Mouse (Mus musculus) forebrain, embryonic 16.5 days (tissue): ENCODE results near the gene Cmah. TPM values are rescaled to one million over a fixed set of nuclear protein-coding genes. Genes with fewer than 3 reads are reported as not detected.

Source experiments
- ATAC-seq: fragments of 200-750 bp; cut with Nextera tagmentation; 2 replicates; pipeline ENCODE4 v1.8.0; 2017; ENCODE audit warnings: mild to moderate bottlenecking, moderate library complexity
- H3K27ac ChIP-seq: fragments of 300-500 bp; sonication (generic); 2 replicates; pipeline ENCODE4 v1.5.1; 2014; ENCODE audit warnings: low read length, control low read depth
- H3K27me3 ChIP-seq: fragments of 300-500 bp; sonication (generic); replicated peaks from 2 replicates; pipeline ENCODE4 v1.6.1; 2014; ENCODE audit warnings: low read length; ENCODE audit not compliant: control insufficient read depth, insufficient read depth
- H3K36me3 ChIP-seq: fragments of 300-500 bp; sonication (generic); 2 replicates; pipeline ENCODE4 v1.6.1; 2014; ENCODE audit not compliant: control insufficient read depth, insufficient read depth
- H3K4me1 ChIP-seq: fragments of 300-500 bp; sonication (generic); replicated peaks from 2 replicates; pipeline ENCODE4 v1.6.1; 2014; ENCODE audit warnings: low read length; ENCODE audit not compliant: control insufficient read depth, insufficient read depth
- H3K4me2 ChIP-seq: fragments of 300-500 bp; sonication (generic); 2 replicates; pipeline ENCODE4 v1.6.1; 2014; ENCODE audit warnings: mild to moderate bottlenecking, low read length, control low read depth
- H3K4me3 ChIP-seq: fragments of 300-500 bp; sonication (generic); replicated peaks from 2 replicates; pipeline ENCODE4 v1.5.1; 2014; ENCODE audit warnings: mild to moderate bottlenecking, low read length, control low read depth
- H3K9ac ChIP-seq: fragments of 300-500 bp; sonication (generic); replicated peaks from 2 replicates; pipeline ENCODE4 v1.6.1; 2014; ENCODE audit warnings: low read depth, low read length, control low read depth
- H3K9me3 ChIP-seq: fragments of 300-500 bp; sonication (generic); 2 replicates; pipeline ENCODE4 v1.6.1; 2016; ENCODE audit warnings: low read length; ENCODE audit not compliant: control insufficient read depth
- WGBS: fragments of 180-500 bp; shearing (Covaris S2); extraction: QIAGEN DNeasy Blood & Tissue Kit; methylation state at CpG from one replicate; pipeline ENCODE4 v1.1.7; 2014; 5-methylcytosine and 5-hydroxymethylcytosine counted together
- polyA plus RNA-seq: library from polyadenylated mRNA; unstranded; fragments of >200 nt; fragmentation: Nextera tagmentation; extraction: Ambion mirVana; gene quantifications from 2 replicates; pipeline ENCODE4 v1.2.1, GENCODE M21; 2015

Cmah gene
- polyA plus RNA-seq, 1 experiment from 2014 or later, result 0.11 TPM

GRCm38 (mm10) chr13:24488526-24489070 lies 161.4 kb downstream of the Cmah start:
- H3K9me3 ChIP-seq, result no peaks in the 10 kb centered on the region
- H3K4me1 ChIP-seq, result no peaks in the 10 kb centered on the region
- no peak overlapping the region for H3K9ac ChIP-seq
- no peaks in the 10 kb centered on the region for H3K27me3 ChIP-seq
- no peak overlapping the region for H3K4me2 ChIP-seq
- H3K27ac ChIP-seq, result no peak overlapping the region
- no peak overlapping the region for H3K4me3 ChIP-seq
- no peak for ATAC-seq
- WGBS, result 93% methylated on average over 4 of the region's 4 CpGs
- H3K36me3 ChIP-seq, result no peaks in the 10 kb centered on the region

GRCm38 (mm10) chr13:24489515-24489914 lies 162.3 kb downstream of the Cmah start:
- H3K27ac ChIP-seq, result no peak overlapping the region
- H3K4me2 ChIP-seq, result no peak overlapping the region
- no peaks in the 10 kb centered on the region for H3K9me3 ChIP-seq
- no peaks in the 10 kb centered on the region for H3K27me3 ChIP-seq
- no peak overlapping the region for H3K4me3 ChIP-seq
- WGBS, result 77% methylated on average over 3 of the region's 3 CpGs
- no peak overlapping the region for H3K9ac ChIP-seq
- no peaks in the 10 kb centered on the region for H3K4me1 ChIP-seq
- H3K36me3 ChIP-seq, result no peaks in the 10 kb centered on the region
- no peak for ATAC-seq

GRCm38 (mm10) chr13:24490041-24490440 lies 162.8 kb downstream of the Cmah start:
- Histone ChIP-seq H3K4me2 (no peak overlapping the region), H3K36me3 (no peaks in the 10 kb centered on the region), H3K9me3 (no peaks in the 10 kb centered on the region), H3K4me3 (no peak overlapping the region), H3K4me1 (no peaks in the 10 kb centered on the region), H3K27me3 (no peaks in the 10 kb centered on the region), H3K9ac (no peak overlapping the region), H3K27ac (no peak overlapping the region)
- WGBS, result 68% methylated on average over 3 of the region's 3 CpGs
- no peak for ATAC-seq

GRCm38 (mm10) chr13:24491101-24491500 lies 163.9 kb downstream of the Cmah start:
- 53% methylated on average over 3 of the region's 3 CpGs for WGBS
- ATAC-seq, result no peak
- Histone ChIP-seq H3K27me3 (no peaks in the 10 kb centered on the region), H3K4me2 (no peak overlapping the region), H3K9ac (no peak overlapping the region), H3K27ac (no peak overlapping the region), H3K4me3 (no peak overlapping the region), H3K36me3 (no peaks in the 10 kb centered on the region), H3K4me1 (no peaks in the 10 kb centered on the region), H3K9me3 (no peaks in the 10 kb centered on the region)

GRCm38 (mm10) chr13:24493784-24494183 lies 166.6 kb downstream of the Cmah start:
- peak; percentile 76 for ATAC-seq
- Histone ChIP-seq H3K4me3 (no peak overlapping the region), H3K4me1 (no peaks in the 10 kb centered on the region), H3K27me3 (no peaks in the 10 kb centered on the region), H3K4me2 (no peak overlapping the region), H3K9me3 (no peaks in the 10 kb centered on the region), H3K36me3 (no peaks in the 10 kb centered on the region), H3K9ac (no peak overlapping the region), H3K27ac (no peak overlapping the region)
- 88% methylated on average over 3 of the region's 3 CpGs for WGBS

- no peaks in the 10 kb centered on the region for H3K36me3 ChIP-seq
- H3K4me3 ChIP-seq, result no peak overlapping the region
- H3K9me3 ChIP-seq, result no peaks in the 10 kb centered on the region
- H3K27ac ChIP-seq, result no peak overlapping the region
- 79% methylated on average over 5 of the region's 5 CpGs for whole genome bisulfite sequencing
- H3K27me3 ChIP-seq, result no peaks in the 10 kb centered on the region
- no peak overlapping the region for H3K4me2 ChIP-seq
- no peak overlapping the region for H3K9ac ChIP-seq
- peaks cover 3% of the 10 kb centered on the region; the same call in 1 of the 2 replicates for H3K4me1 ChIP-seq
- ATAC-seq, result no peak
Observed at GRCm38 (mm10) chr13:24496353-24496752, 169.1 kb downstream of the Cmah start.

- H3K9ac ChIP-seq, result no peak overlapping the region
- ATAC-seq, result no peak
- no peak overlapping the region for H3K4me2 ChIP-seq
- H3K27ac ChIP-seq, result no peak overlapping the region
- no peaks in the 10 kb centered on the region for H3K27me3 ChIP-seq
- no peaks in the 10 kb centered on the region for H3K36me3 ChIP-seq
- WGBS, result 79% methylated on average over 12 of the region's 12 CpGs
- no peaks in the 10 kb centered on the region for H3K9me3 ChIP-seq
- H3K4me1 ChIP-seq, result peaks cover 3% of the 10 kb centered on the region; the same call in 1 of the 2 replicates
- no peak overlapping the region for H3K4me3 ChIP-seq
Observed at GRCm38 (mm10) chr13:24497001-24497400, 169.8 kb downstream of the Cmah start.

- WGBS, result 84% methylated on average over 6 of the region's 6 CpGs
- H3K36me3 ChIP-seq, result no peaks in the 10 kb centered on the region
- H3K4me3 ChIP-seq, result no peak overlapping the region
- peaks cover 3% of the 10 kb centered on the region; the same call in 1 of the 2 replicates for H3K4me1 ChIP-seq
- H3K27ac ChIP-seq, result no peak overlapping the region
- no peak overlapping the region for H3K9ac ChIP-seq
- H3K4me2 ChIP-seq, result no peak overlapping the region
- no peak for ATAC-seq
- H3K27me3 ChIP-seq, result no peaks in the 10 kb centered on the region
- no peaks in the 10 kb centered on the region for H3K9me3 ChIP-seq
Observed at GRCm38 (mm10) chr13:24498342-24498741, 171.1 kb downstream of the Cmah start.

- peaks cover 3% of the 10 kb centered on the region; the same call in 1 of the 2 replicates for H3K4me1 ChIP-seq
- no peak for ATAC-seq
- H3K4me3 ChIP-seq, result no peak overlapping the region
- no peak overlapping the region for H3K4me2 ChIP-seq
- no peaks in the 10 kb centered on the region for H3K9me3 ChIP-seq
- WGBS, result 45% methylated on average over 3 of the region's 3 CpGs
- no peak overlapping the region for H3K9ac ChIP-seq
- no peak overlapping the region for H3K27ac ChIP-seq
- no peaks in the 10 kb centered on the region for H3K36me3 ChIP-seq
- no peaks in the 10 kb centered on the region for H3K27me3 ChIP-seq
Observed at GRCm38 (mm10) chr13:24499505-24499904, 172.3 kb downstream of the Cmah start.
